Mouse (Mus musculus) left cerebral cortex, adult 9 months (tissue): ENCODE data around the gene Sertad2.
A peak's percentile ranks its signal among the peaks of the same experiment; 100 is the strongest.

Source experiments
- DNase-seq, 2 experiments: peaks; one replicate each; pipeline ENCODE4 v3.0.0; 2022; ENCODE audit warnings: low spot score in 2 of 2

The Sertad2 gene

DNA sequence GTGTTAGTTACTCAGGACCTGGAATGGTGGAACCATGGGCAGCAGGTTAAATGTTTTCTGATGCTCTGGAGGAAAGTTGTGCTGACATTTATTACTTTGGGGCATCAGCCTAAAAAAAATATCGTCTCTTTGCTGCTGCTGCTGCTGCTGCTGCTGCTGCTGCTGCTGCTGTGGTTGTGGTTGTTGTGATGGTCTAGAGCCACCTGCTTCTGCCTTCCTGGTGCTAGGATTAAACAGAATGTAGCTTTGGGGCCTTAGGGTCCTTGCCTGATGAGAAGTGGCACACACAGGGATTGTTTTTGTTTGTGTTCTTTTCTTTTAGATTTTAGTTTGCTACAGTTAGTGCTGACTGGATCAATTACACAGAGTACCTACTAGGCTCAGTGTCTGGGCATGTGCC is 101.1 kb downstream of the Sertad2 start:
- no peak for DNase-seq

GRCm38 (mm10) chr11:20644872-20645271 is 101.8 kb downstream of the Sertad2 start:
- DNase-seq = no peak

GRCm38 (mm10) chr11:20645521-20645920 is 102.5 kb downstream of the Sertad2 start:
- no peak for DNase-seq

GRCm38 (mm10) chr11:20646142-20646541 is 103.1 kb downstream of the Sertad2 start:
- no peak for DNase-seq

GRCm38 (mm10) chr11:20646986-20647726 is 104.1 kb downstream of the Sertad2 start:
- no peak for DNase-seq

GRCm38 (mm10) chr11:20647902-20648625 is 105.0 kb downstream of the Sertad2 start:
- DNase-seq = no peak

GRCm38 (mm10) chr11:20649477-20649876 is 106.4 kb downstream of the Sertad2 start:
- no peak for DNase-seq

DNA sequence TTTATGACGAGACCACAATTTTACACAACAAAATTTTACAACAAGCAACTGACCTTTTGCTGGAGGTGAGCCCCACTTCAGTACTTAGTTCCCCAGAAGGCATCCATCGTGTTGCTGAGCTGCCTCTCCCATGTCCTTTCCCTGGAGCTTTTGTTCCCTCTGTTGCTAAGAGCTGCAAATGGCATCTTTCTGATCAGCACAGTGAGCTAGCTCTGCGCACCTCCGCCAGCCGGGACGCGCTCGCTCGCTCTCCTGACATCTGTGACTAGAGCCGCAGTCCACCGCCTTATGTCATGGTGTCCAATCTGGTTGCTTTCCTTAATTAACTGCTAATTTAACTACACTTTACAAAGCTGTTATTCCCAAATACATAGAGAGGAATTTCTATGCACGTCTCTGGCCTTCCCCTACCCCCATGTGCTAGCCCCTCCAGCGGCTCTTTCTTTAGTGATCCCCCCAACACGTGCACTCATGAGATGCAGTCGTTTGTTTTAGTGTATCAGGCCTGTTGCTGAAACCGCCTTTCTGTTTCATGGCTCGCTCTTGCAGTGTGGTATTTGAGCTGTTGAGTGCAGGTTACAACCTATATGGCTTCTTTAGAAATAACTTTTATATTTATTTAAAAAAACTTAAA is 107.1 kb downstream of the Sertad2 start:
- DNase-seq = no peak

DNA sequence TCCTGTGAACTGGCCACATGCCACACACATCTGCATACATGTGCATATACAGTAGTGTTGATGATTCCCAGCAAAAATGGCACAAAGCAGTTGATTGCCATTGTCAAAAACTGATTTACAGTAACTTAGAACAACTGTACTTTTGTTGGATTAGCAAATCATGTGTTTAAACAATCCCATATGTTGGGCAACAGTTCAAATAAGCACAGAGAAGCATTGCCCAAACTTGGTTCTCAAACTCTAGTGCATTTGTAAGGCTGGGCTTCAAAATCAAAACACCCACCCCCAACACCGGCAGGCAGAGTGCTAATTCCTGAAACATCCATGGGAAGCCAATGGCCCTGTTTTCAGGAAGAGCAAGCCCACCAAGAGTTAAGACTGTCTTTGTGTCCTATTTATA is 108.1 kb downstream of the Sertad2 start:
- no peak for DNase-seq

GRCm38 (mm10) chr11:20655795-20656710 is 113.0 kb downstream of the Sertad2 start:
- DNase-seq = peak; percentile 67 to 73

DNA sequence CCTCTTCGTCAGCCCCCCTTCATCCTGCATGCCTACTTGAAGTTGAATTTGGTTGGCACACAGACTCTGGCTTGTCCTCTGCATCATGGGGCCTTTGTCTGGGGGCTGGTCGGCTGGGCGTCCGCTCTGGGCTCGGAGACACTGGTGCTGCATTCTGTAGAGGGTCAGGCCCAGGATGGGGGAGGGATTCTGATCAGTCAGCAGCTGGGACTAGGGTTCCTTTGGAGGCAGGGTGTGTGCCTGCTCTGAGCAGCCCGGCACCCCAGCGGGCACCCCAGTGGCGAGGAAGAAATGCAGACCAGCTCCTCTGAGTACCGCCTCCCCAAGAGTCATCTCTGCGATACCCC is 113.6 kb downstream of the Sertad2 start:
- no peak for DNase-seq

DNA sequence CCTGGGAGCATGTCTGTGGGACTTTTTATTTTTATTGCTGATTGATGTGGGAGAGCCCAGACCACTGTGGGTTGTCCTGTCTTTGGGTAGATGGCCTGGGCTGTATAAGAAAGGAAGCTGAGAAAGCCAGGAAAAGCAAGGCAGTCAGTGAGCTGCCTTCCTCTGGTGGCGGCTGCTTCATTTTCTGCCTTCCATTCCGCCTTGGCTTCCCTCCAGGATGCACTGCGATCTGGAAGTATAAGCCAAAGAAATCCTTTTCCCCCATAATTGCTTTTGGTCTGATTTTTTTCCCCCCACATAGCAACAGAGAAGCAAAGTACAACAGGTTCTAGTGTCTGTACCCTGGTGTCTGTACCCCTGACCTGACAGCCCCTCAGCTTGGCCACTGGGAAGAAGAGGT is 116.0 kb downstream of the Sertad2 start:
- peak in 1 of 2 experiments; percentile 25 for DNase-seq

DNA sequence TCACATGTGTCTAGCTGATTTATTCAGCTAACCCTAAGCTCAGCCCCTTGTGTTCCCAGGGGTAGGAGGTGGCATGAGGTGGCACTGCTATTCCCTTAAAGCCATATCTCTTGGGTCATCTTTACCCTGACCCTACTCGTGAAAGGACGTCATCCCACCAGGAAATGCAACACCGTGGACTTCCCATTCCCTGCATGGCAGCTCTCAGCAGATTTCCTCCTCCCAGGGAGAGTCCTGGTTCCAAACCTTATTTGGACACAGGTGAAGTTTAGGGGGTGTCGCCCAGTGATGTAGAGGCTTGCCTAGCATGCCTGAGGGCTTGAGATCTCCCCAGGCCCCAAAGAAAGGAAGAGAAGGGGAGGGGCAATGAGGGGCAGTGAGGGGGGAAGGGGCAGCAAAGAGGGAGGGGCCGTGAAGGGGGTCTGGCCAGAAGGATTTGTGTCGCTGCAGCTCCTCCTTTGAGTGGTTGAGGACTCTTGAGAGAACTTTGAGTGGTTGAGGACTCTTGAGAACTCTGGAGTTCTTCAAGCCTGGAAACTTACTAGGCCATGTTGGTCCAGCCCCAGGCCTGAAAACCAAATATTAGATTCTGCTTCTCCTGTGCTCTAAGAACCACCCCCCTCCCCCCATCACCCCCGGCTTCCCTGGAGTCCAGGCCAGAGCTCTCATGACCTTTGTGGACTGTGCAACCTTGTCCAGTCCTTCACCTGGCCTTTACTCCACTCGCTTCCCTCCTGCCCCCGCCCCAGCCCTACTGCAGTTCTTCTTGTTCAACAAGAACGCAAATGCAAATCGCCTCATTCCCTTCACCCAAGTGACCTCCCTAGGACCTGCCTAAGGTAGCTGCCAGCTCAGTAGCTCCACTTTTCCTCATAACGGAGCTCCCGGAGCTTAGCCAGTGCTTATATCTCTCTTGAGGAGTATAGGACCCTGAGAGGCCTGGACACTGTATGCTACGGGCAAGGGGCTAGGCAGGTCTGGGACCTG is 117.4 kb downstream of the Sertad2 start:
- no peak for DNase-seq

DNA sequence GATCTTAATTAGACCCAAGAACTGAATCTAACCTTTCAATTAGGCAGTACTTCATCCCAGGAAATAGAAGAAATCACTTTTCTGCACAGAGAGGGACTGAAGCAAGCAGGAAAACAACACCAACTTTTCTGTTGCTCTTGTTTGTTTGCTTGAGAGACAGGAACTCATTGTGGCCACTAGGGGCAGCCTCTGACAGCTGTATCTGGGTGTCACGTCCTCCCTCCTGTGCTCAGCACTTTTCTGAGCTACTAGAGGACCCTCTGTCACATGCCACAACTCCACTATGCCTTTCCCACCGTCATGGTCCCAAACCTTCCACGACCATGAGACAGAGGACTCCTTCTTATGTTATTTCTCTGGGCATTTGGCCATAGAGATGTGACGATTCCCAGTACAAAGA is 118.6 kb downstream of the Sertad2 start:
- peak in 1 of 2 experiments; percentile 35 for DNase-seq

- no peak for DNase-seq
These were observed 119.8 kb downstream of the Sertad2 start for GRCm38 (mm10) chr11:20662811-20663210.

DNA sequence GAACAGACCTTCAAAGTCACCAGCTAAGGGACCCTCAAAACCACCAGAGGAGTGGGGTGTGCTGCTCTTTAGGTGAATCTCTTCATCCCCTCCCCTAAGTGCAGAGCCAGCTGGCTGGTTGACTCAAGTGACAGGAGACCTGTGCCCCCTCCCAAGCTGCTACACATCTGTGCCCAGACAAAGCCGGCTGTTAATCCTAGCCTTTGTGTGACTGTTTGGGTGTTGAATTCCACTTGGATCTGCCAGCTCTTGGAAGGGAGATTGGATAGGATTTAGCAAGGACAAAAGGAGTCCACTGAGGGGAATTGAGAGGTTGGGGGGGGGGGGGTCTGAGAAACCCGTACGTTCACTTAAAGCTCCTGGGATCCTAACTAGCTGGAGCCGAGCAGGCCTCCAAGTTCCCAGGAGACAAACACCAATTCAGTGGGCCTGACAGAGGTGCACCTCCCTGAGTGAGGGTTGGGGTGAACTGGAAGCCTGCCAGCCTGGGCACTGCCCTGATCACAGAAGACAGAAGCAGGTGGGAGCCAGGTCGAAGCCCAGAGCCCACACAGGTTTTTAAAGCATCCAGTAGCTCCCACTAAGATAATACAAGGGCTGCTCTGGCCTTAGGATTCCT is 120.6 kb downstream of the Sertad2 start:
- DNase-seq = no peak

GRCm38 (mm10) chr11:20664878-20665277 is 121.8 kb downstream of the Sertad2 start:
- no peak for DNase-seq

- DNase-seq = no peak
These were observed 128.8 kb downstream of the Sertad2 start for GRCm38 (mm10) chr11:20671789-20672392.

DNA sequence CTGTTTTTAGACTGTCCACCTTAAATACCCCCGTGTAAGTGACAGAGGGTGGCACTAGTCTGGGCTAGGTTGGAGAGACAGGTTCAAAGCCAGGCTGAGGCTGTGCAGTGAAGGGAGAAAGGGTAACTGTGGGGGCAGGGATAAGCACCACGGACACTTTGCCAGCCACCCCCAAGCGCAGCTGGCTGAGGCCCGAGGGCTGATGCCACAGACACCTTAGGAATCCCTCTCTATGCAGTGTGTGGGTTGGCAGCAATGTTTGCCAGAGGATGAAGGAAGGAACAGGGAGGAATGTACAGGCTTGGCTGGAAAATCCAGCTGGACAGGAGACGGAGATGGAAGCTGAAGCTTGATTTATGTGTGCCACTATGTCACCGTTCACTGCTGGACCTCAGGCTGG is 129.5 kb downstream of the Sertad2 start:
- DNase-seq = no peak

GRCm38 (mm10) chr11:20679396-20679795 is 136.3 kb downstream of the Sertad2 start:
- no peak for DNase-seq
